Mouse (Mus musculus): ENCODE data around the gene Ctxn2. TPM values are rescaled to one million over a fixed set of nuclear protein-coding genes. Genes with fewer than 3 reads are reported as not detected.

Gene Ctxn2
- polyA plus RNA-seq, 1 experiment from 2014 or later = not detected

DNA sequence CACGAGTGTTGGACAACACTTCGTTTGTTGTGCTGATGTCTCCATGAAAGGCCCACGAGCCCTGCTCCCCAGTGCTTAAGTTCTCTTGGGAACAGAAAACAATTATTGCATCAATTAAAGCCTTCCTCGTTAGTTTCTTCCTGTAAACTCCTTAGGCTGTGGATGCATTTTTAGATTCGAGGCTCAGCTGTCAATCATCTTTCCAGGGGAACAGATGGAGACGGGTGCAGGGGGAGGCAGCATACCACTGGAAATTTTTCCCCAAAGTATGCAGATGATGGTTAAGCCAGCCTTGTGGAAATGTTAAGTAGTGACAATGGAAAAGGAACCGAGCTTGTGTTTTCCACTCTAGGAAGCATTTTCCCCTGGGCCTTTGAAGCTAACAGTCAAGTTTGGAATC, 60.3 kb downstream of the Ctxn2 start:
- no peak for ATAC-seq (ENCODE audit: insufficient number of reproducible peaks, low FRiP score)
- Histone ChIP-seq H3K4me3 (no peak overlapping the region), H3K27me3 (replicated peaks) (no peaks in the 10 kb centered on the region), H3K9me3 (replicated peaks) (no peaks in the 10 kb centered on the region), H3K4me1 (replicated peaks) (no peaks in the 10 kb centered on the region), H3K27ac (ENCODE audit: poor library complexity, severe bottlenecking) (no peak overlapping the region), H3K9ac (no peak overlapping the region), H3K4me2 (no peak overlapping the region), H3K36me3 (no peaks in the 10 kb centered on the region)
- 66% methylated on average over 7 of the region's 7 CpGs for WGBS

Other genes starting within 250 kb of the Ctxn2 start
- gene Slc24a5, start 68.6 kb upstream of the Ctxn2 start, polyA plus RNA-seq (2016; fragmentation: Nextera tagmentation; extraction: Ambion mirVana) = 2.9 and 4.1 TPM in 2 replicates
- 90.4 and 90.5 TPM in 2 replicates for gene Myef2, start 13.0 kb upstream of the Ctxn2 start, polyA plus RNA-seq (2016; fragmentation: Nextera tagmentation; extraction: Ambion mirVana)
- gene Slc12a1, start 15.8 kb downstream of the Ctxn2 start, polyA plus RNA-seq (2016; fragmentation: Nextera tagmentation; extraction: Ambion mirVana) = 0.04 TPM in 1 of 2 replicates, not detected in the other
- gene Dut, start 110.5 kb downstream of the Ctxn2 start, polyA plus RNA-seq (2016; fragmentation: Nextera tagmentation; extraction: Ambion mirVana) = 137 and 143 TPM in 2 replicates